Mouse (Mus musculus) megakaryocyte, embryonic 14.5 days (primary cell): ENCODE data around the gene Acpp.

ENCODE experiments used
- FLI1 ChIP-seq: IDR thresholded peaks from 2 replicates; pipeline ENCODE4 v1.6.1; 2012; ENCODE audit warnings: low read length, inconsistent platforms, mixed read lengths
- GATA1 ChIP-seq: IDR thresholded peaks from 3 replicates; pipeline ENCODE4 v1.6.1; 2012; ENCODE audit warnings: mixed read lengths, low read length, inconsistent platforms, borderline replicate concordance

GRCm38 (mm10) chr9:104315499-104315898, 22.0 kb downstream of the Acpp start:
- TF ChIP-seq GATA1 (no peak), FLI1 (no peak)
